Mouse (Mus musculus) testis, adult 2 months (tissue): Measurements from ENCODE around the gene Gm156.

ENCODE experiments used
- CTCF ChIP-seq: fragments of 200-500 bp; IDR thresholded peaks from 2 replicates; pipeline ENCODE4 v1.5.1; 2012; ENCODE audit warnings: low read depth, mild to moderate bottlenecking, inconsistent platforms, low read length, moderate library complexity; ENCODE audit not compliant: control insufficient read depth, insufficient read depth, insufficient replicate concordance
- POLR2A ChIP-seq: fragments of 200-500 bp; IDR thresholded peaks from 2 replicates; pipeline ENCODE4 v1.6.1; 2012; ENCODE audit warnings: low read depth, mild to moderate bottlenecking, inconsistent platforms, low read length, moderate library complexity; ENCODE audit not compliant: control insufficient read depth

DNA sequence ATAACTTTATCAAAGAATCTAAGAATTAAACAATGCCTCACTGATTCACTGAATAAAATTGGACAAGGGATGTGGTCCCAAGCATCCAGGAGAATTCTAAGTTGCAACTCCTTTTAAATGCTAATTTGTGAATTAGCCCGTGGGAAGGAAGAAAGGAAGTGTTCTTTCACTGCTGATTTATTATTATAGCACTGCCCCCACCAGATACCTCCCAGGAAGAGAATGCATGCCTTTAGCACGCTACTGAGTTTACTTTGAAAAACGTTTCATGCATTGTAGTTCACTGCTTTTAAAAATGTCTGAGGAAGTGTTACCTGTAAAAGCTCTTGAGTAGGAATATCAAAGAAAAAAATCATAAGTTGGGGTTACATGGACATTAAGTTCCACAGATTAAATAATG is 63.6 kb downstream of the Gm156 start:
- TF ChIP-seq POLR2A: no peak
- no peak for TF ChIP-seq CTCF
